Mouse (Mus musculus) cerebellum, adult 8-10 months (tissue): ENCODE measurements around the gene Zdhhc14.
A peak's percentile ranks its signal among the peaks of the same experiment; 100 is the strongest.
"Not testable (repeated sequence)": the region's sequence is repeated elsewhere in the genome, so short reads cannot be mapped to it uniquely, and the experiment has no call there.

Source experiments
- DNase-seq: peaks from one replicate; pipeline ENCODE4 v3.0.0; 2022

Gene Zdhhc14

GRCm38 (mm10) chr17:5609875-5610552, 117.7 kb downstream of the Zdhhc14 start:
- no peak for DNase-seq

DNA sequence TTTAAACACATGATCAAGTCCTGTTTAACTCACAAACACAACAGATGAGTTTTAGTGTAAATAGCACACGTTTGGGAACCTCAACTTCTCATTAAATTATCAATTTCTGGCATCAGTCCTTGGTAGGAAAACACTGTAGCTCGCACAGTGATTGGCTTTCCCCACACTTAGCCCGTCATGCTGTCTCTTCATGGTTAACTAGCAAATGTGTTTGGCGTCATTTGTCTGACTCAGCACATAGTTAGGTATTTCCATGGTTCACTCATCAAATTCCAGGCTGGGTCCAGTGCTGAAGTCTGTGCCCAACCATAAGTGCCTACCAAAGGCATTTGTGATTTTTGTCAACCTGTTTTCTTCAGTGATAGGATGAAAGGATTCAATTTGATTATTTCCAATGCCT, 119.9 kb downstream of the Zdhhc14 start:
- no peak for DNase-seq

DNA sequence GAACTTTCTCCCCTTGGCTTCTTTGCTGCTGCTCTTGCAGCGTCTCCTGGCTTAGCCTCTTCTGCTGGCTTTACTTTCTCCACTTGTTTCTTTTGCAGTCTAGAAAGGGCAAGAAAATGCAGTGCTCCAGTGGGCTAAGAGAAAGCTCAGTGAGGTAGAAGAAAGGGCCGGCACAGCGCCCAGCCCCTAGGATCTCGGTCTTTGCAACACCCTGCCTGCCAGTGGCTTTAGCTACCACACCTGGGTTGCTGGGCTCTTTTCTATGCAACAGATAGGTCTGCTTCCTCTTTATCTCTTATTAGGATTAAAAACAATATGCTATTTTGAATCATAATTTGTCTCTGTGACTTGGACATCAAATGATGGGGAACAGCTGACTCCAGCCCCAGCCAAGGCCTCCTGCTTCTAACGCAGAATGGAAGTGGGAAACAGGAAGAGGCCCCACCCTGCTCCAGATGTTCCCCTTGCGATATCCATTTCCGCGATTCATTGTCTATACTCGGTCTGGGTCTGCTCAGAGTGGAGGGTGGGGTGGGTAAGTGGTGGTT, 122.5 kb downstream of the Zdhhc14 start:
- no peak for DNase-seq

GRCm38 (mm10) chr17:5621626-5622591, 129.6 kb downstream of the Zdhhc14 start:
- DNase-seq = peak; percentile 67

DNA sequence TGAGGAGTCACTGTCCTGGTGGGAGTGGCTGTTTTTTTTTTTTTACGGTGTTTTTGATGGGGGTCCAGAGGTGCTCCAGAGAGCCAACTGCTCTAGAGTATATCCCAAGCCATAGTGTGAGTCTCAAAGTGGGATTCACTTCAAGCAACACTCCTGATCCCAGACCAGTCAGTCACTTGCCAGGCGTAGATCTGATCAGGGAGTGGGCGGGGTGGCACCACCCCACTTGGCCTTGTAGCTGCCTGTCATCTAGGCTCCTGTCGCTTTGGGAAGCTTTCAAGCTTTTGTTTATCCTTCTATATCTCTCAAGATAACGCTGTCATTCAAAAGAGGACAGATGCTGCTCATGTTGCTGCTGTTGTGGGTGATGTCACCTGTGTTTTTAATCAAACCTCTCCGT, 130.4 kb downstream of the Zdhhc14 start:
- DNase-seq = no peak

DNA sequence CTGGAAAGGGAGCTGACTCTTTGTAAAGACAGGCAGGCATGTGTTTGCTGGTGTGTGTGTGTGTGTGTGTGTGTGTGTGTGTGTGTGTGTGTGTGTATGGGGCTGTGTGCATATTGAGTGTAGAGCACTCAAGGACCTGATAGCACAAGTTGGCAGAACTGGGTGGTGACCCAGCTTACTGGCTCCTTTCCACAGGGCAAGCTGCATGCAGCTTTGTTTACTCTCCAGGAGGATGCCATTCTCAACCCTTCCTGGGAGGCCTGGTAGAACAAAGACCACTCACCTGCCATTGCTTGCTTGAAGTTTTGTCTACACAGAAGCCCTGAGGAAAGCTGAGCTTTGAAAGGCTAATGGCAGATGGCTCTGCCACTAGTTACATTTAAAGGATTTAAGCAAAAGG, 130.8 kb downstream of the Zdhhc14 start:
- peak; percentile 25 for DNase-seq

DNA sequence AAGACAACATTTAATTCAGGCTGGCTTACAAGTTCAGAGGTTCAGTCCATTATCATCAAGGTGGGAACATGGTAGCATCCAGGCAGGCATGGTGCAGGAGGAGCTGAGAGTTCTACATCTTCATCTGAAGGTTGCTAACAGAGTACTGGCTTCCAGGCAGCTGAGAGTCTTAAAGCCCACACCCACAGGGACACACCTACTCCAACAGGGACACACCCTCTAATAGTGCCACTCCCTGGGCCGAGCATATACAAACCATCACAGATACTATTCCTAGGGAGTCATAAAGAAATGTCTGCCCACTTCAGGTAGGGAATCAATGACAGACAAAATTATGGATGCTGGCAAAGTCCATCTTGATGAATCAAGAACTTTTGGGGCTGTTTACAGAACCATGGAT, 132.5 kb downstream of the Zdhhc14 start:
- DNase-seq = not testable (repeated sequence)

GRCm38 (mm10) chr17:5626402-5626801, 134.0 kb downstream of the Zdhhc14 start:
- no peak for DNase-seq

GRCm38 (mm10) chr17:5627664-5628063, 135.3 kb downstream of the Zdhhc14 start:
- no peak for DNase-seq

GRCm38 (mm10) chr17:5629651-5630050, 137.3 kb downstream of the Zdhhc14 start:
- DNase-seq = no peak

DNA sequence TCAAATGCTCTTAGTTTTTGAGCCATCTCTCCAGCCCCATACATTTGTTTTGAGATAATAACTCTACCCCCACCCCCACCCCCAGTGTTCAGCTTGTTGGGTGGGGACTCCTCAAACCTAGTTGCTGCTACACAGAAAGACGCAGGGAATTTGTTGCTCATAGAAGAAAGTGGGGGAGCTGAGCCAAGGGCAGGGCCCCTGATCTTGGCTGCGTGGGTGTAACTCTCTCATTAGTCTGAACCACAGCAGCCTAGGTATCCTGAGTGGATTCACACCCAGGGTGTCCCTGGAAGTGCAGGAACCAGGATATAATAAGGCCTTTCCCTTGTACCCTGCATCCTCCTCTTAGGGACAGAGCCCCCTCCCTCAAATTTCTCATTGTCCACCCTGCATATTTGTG, 142.9 kb downstream of the Zdhhc14 start:
- DNase-seq = no peak

GRCm38 (mm10) chr17:5641436-5641835, 149.1 kb downstream of the Zdhhc14 start:
- no peak for DNase-seq

DNA sequence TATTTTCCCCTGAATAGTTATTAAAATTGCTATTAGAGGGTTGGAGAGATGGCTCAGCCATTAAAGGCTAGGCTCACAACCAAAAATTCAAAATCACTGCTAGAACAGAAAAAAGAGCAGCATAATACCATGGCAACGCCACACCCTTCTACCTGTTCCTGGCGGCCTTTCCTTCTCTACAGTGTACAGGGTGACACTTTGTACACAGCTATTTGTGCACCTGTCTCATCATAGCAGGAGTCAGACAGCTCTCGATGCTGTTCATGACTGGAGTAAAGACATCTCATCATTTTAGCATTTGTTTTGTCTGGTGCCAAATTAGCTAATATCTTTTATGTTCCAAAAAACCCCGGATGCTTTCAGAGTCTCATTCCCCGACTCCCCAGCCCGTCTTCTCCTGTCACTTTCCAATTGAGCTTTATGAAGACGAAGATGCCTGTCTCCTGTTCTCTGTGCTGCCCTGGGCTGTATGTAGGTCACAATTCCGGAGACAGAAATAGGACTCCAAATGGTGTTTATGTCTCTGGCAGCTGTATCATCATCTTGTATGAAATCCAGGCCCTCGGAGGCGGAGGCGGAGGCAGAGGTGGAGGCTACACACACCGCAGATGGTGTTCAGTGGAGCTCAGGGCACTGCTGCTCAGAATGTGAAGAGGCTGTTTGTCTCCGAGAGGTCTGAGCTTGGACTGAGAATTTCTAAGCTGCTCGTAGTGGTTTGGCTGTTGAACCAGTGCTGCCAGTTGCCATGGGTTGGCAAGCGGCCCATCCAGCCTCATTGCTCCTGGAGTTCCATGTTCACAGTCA, 150.8 kb downstream of the Zdhhc14 start:
- DNase-seq = peak; percentile 71

GRCm38 (mm10) chr17:5650124-5650523, 157.8 kb downstream of the Zdhhc14 start:
- DNase-seq = no peak

DNA sequence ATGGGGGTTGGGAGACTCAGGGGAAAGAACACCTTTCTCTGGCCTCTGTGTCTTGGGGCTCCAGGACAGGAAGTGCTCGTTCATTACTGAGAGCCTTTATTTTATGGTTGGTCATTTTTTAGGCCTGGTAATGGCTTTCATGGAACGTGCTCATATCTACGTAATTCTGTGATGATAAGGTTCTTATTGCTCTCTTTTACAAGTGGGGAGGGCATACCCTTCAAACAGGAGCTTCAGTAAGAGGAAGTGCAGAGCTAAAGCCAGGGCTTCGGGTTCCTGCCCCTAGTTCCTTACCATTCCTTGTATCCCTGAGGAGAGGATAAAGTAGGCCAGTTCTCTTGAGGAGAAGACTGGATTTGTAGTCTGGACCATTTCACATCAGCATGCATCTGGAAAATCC, 158.3 kb downstream of the Zdhhc14 start:
- DNase-seq = no peak

- no peak for DNase-seq
Observed at GRCm38 (mm10) chr17:5651551-5651950, 159.2 kb downstream of the Zdhhc14 start.

DNA sequence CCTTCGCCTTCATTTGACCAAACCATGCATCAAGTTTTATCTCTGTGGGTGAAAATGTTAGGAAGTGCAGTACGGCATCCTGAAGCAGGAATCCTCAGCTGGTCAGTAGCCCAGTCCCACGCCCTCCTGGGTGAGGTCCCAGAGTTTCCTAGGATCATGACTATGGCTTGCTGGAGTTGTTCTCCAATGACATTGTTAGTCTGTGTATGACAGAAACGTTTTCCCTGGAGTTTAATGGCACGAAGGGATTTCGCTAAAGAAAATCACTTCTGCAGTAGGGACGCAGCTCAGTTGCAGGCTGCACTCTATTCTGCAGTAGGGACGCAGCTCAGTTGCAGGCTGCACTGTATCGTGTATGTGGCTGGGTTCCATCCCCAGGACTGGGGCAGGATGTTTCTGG, 161.6 kb downstream of the Zdhhc14 start:
- DNase-seq = no peak

DNA sequence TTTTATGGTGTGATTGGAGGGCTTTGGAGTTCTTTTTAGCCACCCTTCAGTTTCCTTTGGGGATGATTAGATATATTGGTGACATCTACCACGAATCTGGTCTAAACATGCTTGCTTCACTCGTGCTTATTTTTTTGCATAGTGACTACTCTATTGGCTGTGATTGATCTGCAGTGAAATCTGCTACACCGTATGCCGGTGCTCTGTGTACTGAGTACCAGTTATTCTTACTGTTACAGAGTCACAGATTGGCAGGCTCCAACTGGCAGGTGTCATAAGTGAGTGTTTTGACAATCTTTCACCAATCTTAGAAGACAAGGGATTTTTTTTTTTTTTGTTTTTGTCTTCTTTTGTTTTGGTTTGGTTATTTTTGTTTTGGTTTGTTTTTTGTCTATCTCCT, 163.2 kb downstream of the Zdhhc14 start:
- no peak for DNase-seq

DNA sequence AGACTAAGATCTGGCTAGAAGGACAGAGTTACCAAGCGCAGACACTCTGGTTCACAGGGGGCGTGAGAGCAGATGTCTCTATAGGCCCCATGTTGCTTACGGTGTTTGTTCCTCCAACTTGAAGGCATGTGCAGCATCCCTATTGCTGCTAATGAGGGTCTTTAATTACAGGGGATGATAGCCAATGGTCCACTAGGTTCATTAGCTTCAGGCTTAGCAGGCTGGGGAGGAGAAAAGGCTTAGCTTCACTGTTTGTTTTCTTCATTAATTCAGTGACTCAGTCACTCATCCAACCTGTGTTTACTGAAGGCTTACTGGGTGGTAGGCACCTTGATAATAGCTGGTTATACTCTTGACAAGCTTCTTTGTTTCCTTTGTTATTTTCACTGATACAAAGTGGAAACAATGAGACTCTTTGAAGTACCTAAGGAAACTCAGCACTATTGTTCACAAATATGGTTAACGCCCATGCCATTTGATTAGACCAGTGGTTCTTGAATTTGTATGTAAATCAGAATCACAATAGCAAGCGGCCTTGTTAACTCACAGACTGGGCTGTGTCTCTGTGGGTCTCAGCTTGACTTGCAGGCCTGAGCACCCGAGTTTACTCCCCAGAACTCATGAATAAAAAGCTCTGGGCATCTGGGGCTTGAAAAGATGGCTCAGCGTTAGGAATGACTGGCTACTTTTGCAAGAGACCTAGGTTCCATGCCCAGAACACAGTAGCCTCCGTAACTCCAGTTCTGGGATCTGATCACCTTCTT, 168.1 kb downstream of the Zdhhc14 start:
- no peak for DNase-seq

- DNase-seq = no peak
Observed at GRCm38 (mm10) chr17:5666652-5667051, 174.3 kb downstream of the Zdhhc14 start.

GRCm38 (mm10) chr17:5668456-5668855, 176.1 kb downstream of the Zdhhc14 start:
- no peak for DNase-seq

GRCm38 (mm10) chr17:5668981-5669380, 176.6 kb downstream of the Zdhhc14 start:
- DNase-seq = no peak
